Mouse (Mus musculus): ENCODE results near the gene Apoc2. TPM values are rescaled to one million over a fixed set of nuclear protein-coding genes. Genes with fewer than 3 reads are reported as not detected.
A peak's percentile ranks its signal among the peaks of the same experiment; 100 is the strongest.

Gene Apoc2
- not detected for total RNA-seq (2021)
- long read RNA-seq, experiment 1, result 0 reads
- long read RNA-seq, experiment 2, result 0 reads

DNA sequence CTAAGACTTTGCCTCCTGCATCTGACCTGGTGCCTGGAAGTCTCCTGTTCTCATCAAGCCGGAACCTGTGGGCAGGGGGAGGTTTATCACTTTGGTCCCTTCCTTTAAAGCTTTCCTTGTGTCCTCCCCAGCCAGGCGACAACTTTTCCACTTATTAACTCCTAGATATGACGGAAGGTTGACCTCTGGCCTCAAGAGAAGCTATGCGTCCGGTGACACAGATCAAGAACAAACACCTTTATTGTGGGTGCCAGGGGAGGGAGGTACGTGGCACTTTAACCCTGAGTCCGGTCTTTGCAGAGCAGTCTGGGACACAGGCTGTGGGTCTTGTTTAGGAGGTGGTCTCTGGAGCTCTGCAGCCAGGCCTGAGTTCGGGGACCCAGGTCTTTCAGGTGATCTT is at the start of gene Apoc2:
Gene Apoc2 (minus strand): TSS at position 70 of the 400 bp plus-strand sequence.
- TF ChIP-seq CTCF (IDR thresholded peaks at IDR 0.05), result no peak

DNA sequence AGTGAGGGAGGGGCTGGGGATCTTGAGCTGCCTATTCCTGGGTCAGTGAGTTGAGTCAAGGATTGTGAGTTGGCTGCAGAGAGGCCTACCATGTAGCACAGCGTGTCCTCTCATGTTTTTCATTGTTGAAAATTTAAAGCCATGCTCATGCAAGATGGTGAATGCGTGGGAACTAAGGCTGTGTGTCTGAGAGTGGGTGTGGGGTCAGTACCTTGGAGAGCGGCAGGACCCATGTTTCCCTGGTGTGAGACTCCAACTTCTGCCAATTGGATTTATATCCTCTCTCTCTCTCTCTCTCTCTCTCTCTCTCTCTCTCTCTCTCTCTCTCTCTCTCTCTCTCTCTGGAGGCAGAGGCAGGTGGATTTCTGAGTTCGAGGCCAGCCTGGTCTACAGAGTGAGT is 48.8 kb upstream of the Apoc2 start:
- H3K4me3 ChIP-seq, result no peak overlapping the region
- TF ChIP-seq CTCF (IDR thresholded peaks at IDR 0.05), result no peak
- H3K27ac ChIP-seq, result no peak overlapping the region
- no peak for DNase-seq (ENCODE audit: extremely low spot score in 1 of 2, low spot score in 2 of 2)
- intact Hi-C loops (cut with DNase I), result no loop called here

More for the DNA sequence above, at the start of gene Apoc2:
- Histone ChIP-seq H3K27ac (no peak within 1 kb of the TSS), H3K4me3 (no peak within 1 kb of the TSS)
- intact Hi-C loops (cut with DNase I), result no loop called here
- DNase-seq (ENCODE audit: extremely low spot score in 1 of 2, low spot score in 2 of 2), result no peak

- no peak for DNase-seq (ENCODE audit: extremely low spot score in 1 of 2, low spot score in 2 of 2)
- TF ChIP-seq CTCF (IDR thresholded peaks at IDR 0.05), result no peak
- Histone ChIP-seq H3K4me3 (no peak overlapping the region), H3K27ac (no peak overlapping the region)
- intact Hi-C loops (cut with DNase I), result no loop called here
Observed at GRCm38 (mm10) chr7:19724167-19724566, 46.4 kb upstream of the Apoc2 start.

GRCm38 (mm10) chr7:19722754-19723195 is 45.0 kb upstream of the Apoc2 start:
- Histone ChIP-seq H3K4me3 (no peak overlapping the region), H3K27ac (no peak overlapping the region)
- intact Hi-C loops (cut with DNase I), result no loop called here
- no peak for TF ChIP-seq CTCF (IDR thresholded peaks at IDR 0.05)
- no peak for DNase-seq (ENCODE audit: extremely low spot score in 1 of 2, low spot score in 2 of 2)

GRCm38 (mm10) chr7:19719200-19719599 is 41.5 kb upstream of the Apoc2 start:
- H3K4me3 ChIP-seq, result no peak overlapping the region
- no peak for DNase-seq (ENCODE audit: extremely low spot score in 1 of 2, low spot score in 2 of 2)
- no peak for TF ChIP-seq CTCF (IDR thresholded peaks at IDR 0.05)
- H3K27ac ChIP-seq, result no peak overlapping the region
- intact Hi-C loops (cut with DNase I), result loop anchor here (10.0 kb wide), 1 partner anchor 714 kb away; the partner anchor contains the start of gene Irf2bp1

GRCm38 (mm10) chr7:19718297-19718952 is 40.7 kb upstream of the Apoc2 start:
- no peak for DNase-seq (ENCODE audit: extremely low spot score in 1 of 2, low spot score in 2 of 2)
- intact Hi-C loops (cut with DNase I), result loop anchor here (10.0 kb wide), 1 partner anchor 714 kb away; the partner anchor contains the start of gene Irf2bp1
- H3K4me3 ChIP-seq, result no peak overlapping the region
- H3K27ac ChIP-seq, result no peak overlapping the region
- no peak for TF ChIP-seq CTCF (IDR thresholded peaks at IDR 0.05)

- Histone ChIP-seq H3K4me3 (no peak overlapping the region), H3K27ac (no peak overlapping the region)
- DNase-seq (ENCODE audit: extremely low spot score in 1 of 2, low spot score in 2 of 2), result no peak
- intact Hi-C loops (cut with DNase I), result loop anchor here (10.0 kb wide), 1 partner anchor 713 kb away; the partner anchor contains the start of gene Irf2bp1
- TF ChIP-seq CTCF (IDR thresholded peaks at IDR 0.05), result no peak
Observed at GRCm38 (mm10) chr7:19717346-19717745, 39.6 kb upstream of the Apoc2 start.

GRCm38 (mm10) chr7:19716822-19717221 is 39.1 kb upstream of the Apoc2 start:
- Histone ChIP-seq H3K27ac (peak overlapping the region; percentile 89), H3K4me3 (no peak overlapping the region)
- intact Hi-C loops (cut with DNase I), result loop anchor here (10.0 kb wide), 1 partner anchor 712 kb away; the partner anchor contains the start of gene Irf2bp1
- no peak for TF ChIP-seq CTCF (IDR thresholded peaks at IDR 0.05)
- DNase-seq (ENCODE audit: extremely low spot score in 1 of 2, low spot score in 2 of 2), result no peak

GRCm38 (mm10) chr7:19716055-19716682 is 38.4 kb upstream of the Apoc2 start:
- no peak for TF ChIP-seq CTCF (IDR thresholded peaks at IDR 0.05)
- H3K4me3 ChIP-seq, result peak overlapping the region; percentile 48
- peak overlapping the region; percentile 89 for H3K27ac ChIP-seq
- DNase-seq (ENCODE audit: extremely low spot score in 1 of 2, low spot score in 2 of 2), result no peak
- intact Hi-C loops (cut with DNase I), result loop anchor here (10.0 kb wide), 1 partner anchor 711 kb away; the partner anchor contains the start of gene Irf2bp1

DNA sequence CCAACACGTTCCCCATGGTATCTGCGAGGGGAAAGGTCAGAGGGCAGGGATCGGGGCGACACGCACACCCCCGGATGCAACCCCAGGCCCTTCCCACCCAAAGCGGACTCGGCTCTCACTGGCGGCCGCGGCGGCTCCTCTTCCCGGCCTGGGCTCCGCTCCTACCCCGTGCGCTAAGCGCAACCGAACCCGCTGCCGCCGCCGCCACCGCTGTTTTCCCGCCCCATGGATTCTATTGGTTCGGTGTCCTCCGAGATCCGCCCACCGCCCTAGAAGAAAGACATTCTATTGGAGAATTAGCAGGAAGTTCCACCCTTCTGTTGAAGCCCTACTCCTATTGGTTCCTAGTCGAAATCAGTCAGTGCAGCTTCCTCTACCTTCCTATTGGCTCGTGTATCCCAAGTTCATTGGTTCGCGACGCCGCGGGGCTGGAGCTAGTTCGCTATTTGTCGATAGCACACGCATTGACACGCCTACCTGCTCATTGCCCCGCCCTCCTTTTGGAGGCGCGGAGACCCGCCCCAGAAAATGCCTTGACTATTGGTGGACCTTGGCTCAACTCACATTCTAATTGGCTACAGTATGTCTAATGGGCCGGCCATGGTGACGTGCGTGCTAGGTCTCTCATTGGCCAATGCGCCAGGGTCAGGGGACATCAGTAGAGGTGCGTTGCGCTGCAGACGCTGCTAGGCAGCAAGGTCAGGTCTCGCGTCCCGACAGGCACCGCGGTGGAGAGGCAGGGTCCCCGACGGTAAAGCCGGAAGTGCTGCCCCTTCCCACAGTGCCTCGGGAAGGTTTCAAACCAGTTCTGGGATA is 37.7 kb upstream of the Apoc2 start, which contains the start of gene Tomm40:
Gene Tomm40 (minus strand): TSS at position 200 of the 816 bp plus-strand sequence.
- no peak for TF ChIP-seq CTCF (IDR thresholded peaks at IDR 0.05)
- intact Hi-C loops (cut with DNase I), result loop anchor here (10.0 kb wide), 1 partner anchor 711 kb away; the partner anchor contains the start of gene Irf2bp1
- peak; percentile 97 to 99 for DNase-seq (ENCODE audit: extremely low spot score in 1 of 2, low spot score in 2 of 2)
- H3K27ac ChIP-seq, result peak within 1 kb of the TSS; percentile 90
- peak within 1 kb of the TSS; percentile 91 for H3K4me3 ChIP-seq

DNA sequence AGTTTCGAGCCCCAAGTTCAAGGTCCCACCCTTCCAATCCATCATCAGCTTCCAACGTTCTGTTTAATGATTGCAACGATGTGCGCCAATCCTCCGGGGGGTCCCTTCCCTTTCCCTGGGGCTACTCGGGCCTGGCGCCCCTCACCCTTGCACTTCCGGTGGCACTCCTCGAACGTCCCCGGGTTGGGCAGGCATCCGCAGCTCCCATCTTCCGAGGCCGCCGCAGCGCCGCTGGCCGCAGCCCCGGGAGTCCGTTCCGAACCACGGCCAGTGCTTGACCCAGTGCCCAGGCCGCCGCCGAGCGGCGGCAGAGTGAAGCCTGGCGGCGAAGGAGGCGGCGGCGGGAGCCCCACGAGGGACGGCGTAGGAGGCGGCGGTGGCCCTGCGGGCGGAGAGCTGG is 37.1 kb upstream of the Apoc2 start:
- peak overlapping the region; percentile 91 for H3K4me3 ChIP-seq
- H3K27ac ChIP-seq, result peak overlapping the region; percentile 90
- DNase-seq (ENCODE audit: extremely low spot score in 1 of 2, low spot score in 2 of 2), result peak in 1 of 2 experiments; percentile 47
- intact Hi-C loops (cut with DNase I), result loop anchor here (10.0 kb wide), 1 partner anchor 710 kb away; the partner anchor contains the start of gene Irf2bp1
- no peak for TF ChIP-seq CTCF (IDR thresholded peaks at IDR 0.05)
